Mouse (Mus musculus) kidney, embryonic 14.5 days (tissue): Measurements from ENCODE around the gene Fstl5. TPM values are rescaled to one million over a fixed set of nuclear protein-coding genes. Genes with fewer than 3 reads are reported as not detected.
"Not testable (repeated sequence)": the region's sequence is repeated elsewhere in the genome, so short reads cannot be mapped to it uniquely, and the experiment has no call there.

Experiments
- ATAC-seq: fragments of 200-750 bp; cut with Nextera tagmentation; 2 replicates; pipeline ENCODE4 v1.8.0; 2017; ENCODE audit warnings: moderate number of reproducible peaks, mild to moderate bottlenecking, moderate TSS enrichment, moderate library complexity; ENCODE audit not compliant: low FRiP score, low TSS enrichment
- H3K27ac ChIP-seq: fragments of 300-500 bp; sonication (generic); 2 replicates; pipeline ENCODE4 v1.5.1; 2014; ENCODE audit warnings: low read depth, mild to moderate bottlenecking, low read length, moderate library complexity, mixed read lengths
- H3K27me3 ChIP-seq: fragments of 300-500 bp; sonication (generic); 2 replicates; pipeline ENCODE4 v1.6.1; 2014; ENCODE audit warnings: mild to moderate bottlenecking, low read length; ENCODE audit not compliant: control insufficient read depth, insufficient read depth
- H3K36me3 ChIP-seq: fragments of 300-500 bp; sonication (generic); 2 replicates; pipeline ENCODE4 v1.6.1; 2014; ENCODE audit warnings: low read length, mixed read lengths; ENCODE audit not compliant: control insufficient read depth, insufficient read depth
- H3K4me1 ChIP-seq: fragments of 300-500 bp; sonication (generic); 2 replicates; pipeline ENCODE4 v1.6.1; 2014; ENCODE audit warnings: low read length, mixed read lengths; ENCODE audit not compliant: control insufficient read depth, insufficient read depth
- H3K4me2 ChIP-seq: fragments of 300-500 bp; sonication (generic); replicated peaks from 2 replicates; pipeline ENCODE4 v1.6.1; 2014; ENCODE audit warnings: low read depth, mild to moderate bottlenecking, low read length
- H3K4me3 ChIP-seq: fragments of 300-500 bp; sonication (generic); 2 replicates; pipeline ENCODE4 v1.5.1; 2014; ENCODE audit warnings: mild to moderate bottlenecking, low read length
- H3K9ac ChIP-seq: fragments of 300-500 bp; sonication (generic); 2 replicates; pipeline ENCODE4 v1.6.1; 2014; ENCODE audit warnings: low read depth, mild to moderate bottlenecking, low read length, moderate library complexity
- H3K9me3 ChIP-seq: fragments of 300-500 bp; sonication (generic); 2 replicates; pipeline ENCODE4 v1.6.1; 2016; ENCODE audit warnings: low read length; ENCODE audit not compliant: control insufficient read depth
- WGBS: fragments of 180-500 bp; shearing (Covaris S2); extraction: QIAGEN DNeasy Blood & Tissue Kit; methylation state at CpG from one replicate; pipeline ENCODE4 v1.1.7; 2014; 5-methylcytosine and 5-hydroxymethylcytosine counted together
- polyA plus RNA-seq: library from polyadenylated mRNA; unstranded; fragments of >200 nt; fragmentation: Nextera tagmentation; extraction: Ambion mirVana; gene quantifications from 2 replicates; pipeline ENCODE4 v1.2.1, GENCODE M21; 2014

Fstl5 gene
- polyA plus RNA-seq, 1 experiment from 2014 or later = 0.19 TPM

GRCm38 (mm10) chr3:76369910-76370309 lies 295.8 kb downstream of the Fstl5 start:
- no peak overlapping the region for H3K4me3 ChIP-seq
- no peak overlapping the region for H3K9ac ChIP-seq
- no peak overlapping the region for H3K27ac ChIP-seq
- H3K9me3 ChIP-seq = no peaks in the 10 kb centered on the region
- ATAC-seq = no peak
- WGBS = 95% methylated on average over 4 of the region's 4 CpGs
- no peak overlapping the region for H3K4me2 ChIP-seq
- H3K36me3 ChIP-seq = no peaks in the 10 kb centered on the region
- H3K4me1 ChIP-seq = no peaks in the 10 kb centered on the region
- H3K27me3 ChIP-seq = no peaks in the 10 kb centered on the region

GRCm38 (mm10) chr3:76428775-76429372 lies 354.8 kb downstream of the Fstl5 start:
- no peak for ATAC-seq
- Histone ChIP-seq H3K9ac (no peak overlapping the region), H3K27ac (no peak overlapping the region), H3K36me3 (no peaks in the 10 kb centered on the region), H3K4me3 (no peak overlapping the region), H3K9me3 (no peaks in the 10 kb centered on the region), H3K27me3 (no peaks in the 10 kb centered on the region), H3K4me2 (no peak overlapping the region), H3K4me1 (no peaks in the 10 kb centered on the region)
- 76% methylated on average over 6 of the region's 6 CpGs for WGBS

- Histone ChIP-seq H3K27ac (no peak overlapping the region), H3K9me3 (no peaks in the 10 kb centered on the region), H3K27me3 (no peaks in the 10 kb centered on the region), H3K36me3 (no peaks in the 10 kb centered on the region), H3K9ac (no peak overlapping the region), H3K4me1 (no peaks in the 10 kb centered on the region), H3K4me3 (no peak overlapping the region), H3K4me2 (no peak overlapping the region)
- ATAC-seq = no peak
These were observed 393.3 kb downstream of the Fstl5 start for GRCm38 (mm10) chr3:76467229-76467874.

GRCm38 (mm10) chr3:76468147-76468546 lies 394.1 kb downstream of the Fstl5 start:
- H3K9ac ChIP-seq = no peak overlapping the region
- no peaks in the 10 kb centered on the region for H3K27me3 ChIP-seq
- no peak overlapping the region for H3K4me3 ChIP-seq
- H3K36me3 ChIP-seq = no peaks in the 10 kb centered on the region
- no peak overlapping the region for H3K4me2 ChIP-seq
- no peak overlapping the region for H3K27ac ChIP-seq
- H3K4me1 ChIP-seq = no peaks in the 10 kb centered on the region
- 80% methylated on average over 1 of the region's 1 CpGs for WGBS
- no peak for ATAC-seq
- H3K9me3 ChIP-seq = no peaks in the 10 kb centered on the region

GRCm38 (mm10) chr3:76507891-76508290 lies 433.8 kb downstream of the Fstl5 start:
- 80% methylated on average over 3 of the region's 3 CpGs for WGBS

GRCm38 (mm10) chr3:76508811-76509210 lies 434.7 kb downstream of the Fstl5 start:
- no peak overlapping the region for H3K4me3 ChIP-seq
- H3K27ac ChIP-seq = no peak overlapping the region
- H3K36me3 ChIP-seq = no peaks in the 10 kb centered on the region
- ATAC-seq = no peak
- WGBS = 95% methylated on average over 14 of the region's 14 CpGs
- H3K4me1 ChIP-seq = no peaks in the 10 kb centered on the region
- H3K9me3 ChIP-seq = peaks cover 4% of the 10 kb centered on the region; the same call in 1 of the 2 replicates
- no peak overlapping the region for H3K4me2 ChIP-seq
- H3K27me3 ChIP-seq = no peaks in the 10 kb centered on the region
- no peak overlapping the region for H3K9ac ChIP-seq

More at GRCm38 (mm10) chr3:76507891-76508290, 433.8 kb downstream of the Fstl5 start:
- not testable (repeated sequence) for H3K9me3 ChIP-seq, H3K27ac ChIP-seq, H3K4me2 ChIP-seq, H3K9ac ChIP-seq, ATAC-seq, H3K4me1 ChIP-seq, H3K36me3 ChIP-seq, H3K27me3 ChIP-seq, H3K4me3 ChIP-seq

GRCm38 (mm10) chr3:76567346-76567745 lies 493.3 kb downstream of the Fstl5 start:
- Histone ChIP-seq H3K9me3 (no peaks in the 10 kb centered on the region), H3K9ac (no peak overlapping the region), H3K4me3 (no peak overlapping the region), H3K27ac (no peak overlapping the region), H3K36me3 (no peaks in the 10 kb centered on the region), H3K4me2 (no peak overlapping the region), H3K27me3 (no peaks in the 10 kb centered on the region), H3K4me1 (no peaks in the 10 kb centered on the region)
- no peak for ATAC-seq

GRCm38 (mm10) chr3:76572478-76572877 lies 498.4 kb downstream of the Fstl5 start:
- ATAC-seq = no peak
- H3K4me2 ChIP-seq = no peak overlapping the region
- no peak overlapping the region for H3K9ac ChIP-seq
- H3K4me1 ChIP-seq = no peaks in the 10 kb centered on the region
- no peaks in the 10 kb centered on the region for H3K36me3 ChIP-seq
- no peaks in the 10 kb centered on the region for H3K27me3 ChIP-seq
- 82% methylated on average over 3 of the region's 3 CpGs for WGBS
- H3K9me3 ChIP-seq = no peaks in the 10 kb centered on the region
- H3K4me3 ChIP-seq = no peak overlapping the region
- H3K27ac ChIP-seq = no peak overlapping the region

- Histone ChIP-seq H3K27ac (no peak overlapping the region), H3K27me3 (no peaks in the 10 kb centered on the region)
- WGBS = 76% methylated on average over 3 of the region's 3 CpGs
These were observed 499.0 kb downstream of the Fstl5 start for GRCm38 (mm10) chr3:76572920-76573541.

More at GRCm38 (mm10) chr3:76572920-76573541, 499.0 kb downstream of the Fstl5 start:
- Histone ChIP-seq H3K9ac (no peak overlapping the region), H3K4me2 (no peak overlapping the region), H3K9me3 (no peaks in the 10 kb centered on the region), H3K36me3 (no peaks in the 10 kb centered on the region), H3K4me3 (no peak overlapping the region), H3K4me1 (no peaks in the 10 kb centered on the region)
- ATAC-seq = no peak
